Mouse (Mus musculus) midbrain, embryonic 16.5 days (tissue): ENCODE results near the gene Kmt2b. TPM values are rescaled to one million over a fixed set of nuclear protein-coding genes. Genes with fewer than 3 reads are reported as not detected.

Experiments
- ATAC-seq: fragments of 200-750 bp; cut with Nextera tagmentation; 2 replicates; pipeline ENCODE4 v1.8.0; 2017; ENCODE audit warnings: moderate TSS enrichment
- H3K27ac ChIP-seq: fragments of 300-500 bp; sonication (generic); 2 replicates; pipeline ENCODE4 v1.5.1; 2014; ENCODE audit warnings: mild to moderate bottlenecking, low read length, mixed read lengths
- H3K27me3 ChIP-seq: fragments of 300-500 bp; sonication (generic); 2 replicates; pipeline ENCODE4 v1.6.1; 2014; ENCODE audit warnings: low read depth, low read length, mixed read lengths; ENCODE audit not compliant: control insufficient read depth, insufficient read depth
- H3K36me3 ChIP-seq: fragments of 300-500 bp; sonication (generic); 2 replicates; pipeline ENCODE4 v1.6.1; 2014; ENCODE audit warnings: mild to moderate bottlenecking, low read length, moderate library complexity, mixed read lengths; ENCODE audit not compliant: control insufficient read depth, insufficient read depth
- H3K4me1 ChIP-seq: fragments of 300-500 bp; sonication (generic); 2 replicates; pipeline ENCODE4 v1.6.1; 2014; ENCODE audit warnings: mild to moderate bottlenecking, low read length, mixed read lengths; ENCODE audit not compliant: control insufficient read depth, insufficient read depth
- H3K4me2 ChIP-seq: fragments of 300-500 bp; sonication (generic); 2 replicates; pipeline ENCODE4 v1.6.1; 2014; ENCODE audit warnings: mild to moderate bottlenecking, low read length, mixed read lengths
- H3K4me3 ChIP-seq: fragments of 300-500 bp; sonication (generic); 2 replicates; pipeline ENCODE4 v1.5.1; 2014; ENCODE audit warnings: low read depth, mild to moderate bottlenecking, low read length, moderate library complexity, mixed read lengths
- H3K9ac ChIP-seq: fragments of 300-500 bp; sonication (generic); 2 replicates; pipeline ENCODE4 v1.6.1; 2014; ENCODE audit warnings: low read depth, low read length, mixed read lengths
- H3K9me3 ChIP-seq: fragments of 300-500 bp; sonication (generic); replicated peaks from 2 replicates; pipeline ENCODE4 v1.6.1; 2014; ENCODE audit warnings: mild to moderate bottlenecking, low read length, mixed read lengths; ENCODE audit not compliant: control insufficient read depth, poor library complexity, severe bottlenecking
- WGBS: fragments of 180-500 bp; shearing (Covaris S2); extraction: QIAGEN DNeasy Blood & Tissue Kit; methylation state at CpG from one replicate; pipeline ENCODE4 v1.1.7; 2014; 5-methylcytosine and 5-hydroxymethylcytosine counted together
- polyA plus RNA-seq: library from polyadenylated mRNA; unstranded; fragments of >200 nt; fragmentation: Nextera tagmentation; extraction: Ambion mirVana; gene quantifications from 2 replicates; pipeline ENCODE4 v1.2.1, GENCODE M21; 2015

Kmt2b gene
- polyA plus RNA-seq, 1 experiment from 2014 or later = 9.1 TPM

- no peak for ATAC-seq
- H3K36me3 ChIP-seq = peaks cover 40% of the 10 kb centered on the region
- no peaks in the 10 kb centered on the region for H3K27me3 ChIP-seq
- no peak overlapping the region for H3K4me3 ChIP-seq
- no peaks in the 10 kb centered on the region for H3K9me3 ChIP-seq
- WGBS = 88% methylated on average over 28 of the region's 28 CpGs
- no peak overlapping the region for H3K27ac ChIP-seq
- no peak overlapping the region for H3K9ac ChIP-seq
- peaks cover 16% of the 10 kb centered on the region for H3K4me1 ChIP-seq
- H3K4me2 ChIP-seq = peak overlapping the region; percentile 94; the same call in 1 of the 2 replicates
These were observed 2.0 kb downstream of the Kmt2b start for GRCm38 (mm10) chr7:30586455-30587020.

- no peak overlapping the region for H3K27ac ChIP-seq
- ATAC-seq = no peak
- no peaks in the 10 kb centered on the region for H3K27me3 ChIP-seq
- no peak overlapping the region for H3K9ac ChIP-seq
- no peaks in the 10 kb centered on the region for H3K9me3 ChIP-seq
- 92% methylated on average over 7 of the region's 7 CpGs for WGBS
- peaks cover 49% of the 10 kb centered on the region for H3K36me3 ChIP-seq
- H3K4me1 ChIP-seq = peaks cover 16% of the 10 kb centered on the region
- H3K4me3 ChIP-seq = no peak overlapping the region
- no peak overlapping the region for H3K4me2 ChIP-seq
These were observed 3.4 kb downstream of the Kmt2b start for GRCm38 (mm10) chr7:30585170-30585569.

- no peak for ATAC-seq
- Histone ChIP-seq H3K9ac (no peak overlapping the region), H3K4me2 (no peak overlapping the region), H3K27me3 (no peaks in the 10 kb centered on the region), H3K9me3 (no peaks in the 10 kb centered on the region), H3K27ac (no peak overlapping the region), H3K4me3 (no peak overlapping the region), H3K4me1 (peaks cover 11% of the 10 kb centered on the region), H3K36me3 (peaks cover 57% of the 10 kb centered on the region)
- 94% methylated on average over 10 of the region's 10 CpGs for WGBS
These were observed 4.2 kb downstream of the Kmt2b start for GRCm38 (mm10) chr7:30584339-30584738.

GRCm38 (mm10) chr7:30581547-30581946 is 7.0 kb downstream of the Kmt2b start:
- Histone ChIP-seq H3K27me3 (no peaks in the 10 kb centered on the region), H3K36me3 (peaks cover 81% of the 10 kb centered on the region), H3K4me3 (no peak overlapping the region), H3K9ac (no peak overlapping the region), H3K4me1 (no peaks in the 10 kb centered on the region), H3K27ac (no peak overlapping the region), H3K4me2 (no peak overlapping the region), H3K9me3 (no peaks in the 10 kb centered on the region)
- 95% methylated on average over 16 of the region's 16 CpGs for WGBS
- no peak for ATAC-seq

GRCm38 (mm10) chr7:30579950-30580349 is 8.6 kb downstream of the Kmt2b start:
- no peaks in the 10 kb centered on the region for H3K9me3 ChIP-seq
- no peak overlapping the region for H3K4me3 ChIP-seq
- H3K36me3 ChIP-seq = peaks cover 88% of the 10 kb centered on the region
- no peak for ATAC-seq
- no peaks in the 10 kb centered on the region for H3K27me3 ChIP-seq
- H3K9ac ChIP-seq = no peak overlapping the region
- no peak overlapping the region for H3K27ac ChIP-seq
- no peaks in the 10 kb centered on the region for H3K4me1 ChIP-seq
- 96% methylated on average over 8 of the region's 8 CpGs for WGBS
- H3K4me2 ChIP-seq = no peak overlapping the region

- ATAC-seq = no peak
- H3K9me3 ChIP-seq = no peaks in the 10 kb centered on the region
- peaks cover 74% of the 10 kb centered on the region for H3K36me3 ChIP-seq
- H3K4me3 ChIP-seq = no peak overlapping the region
- no peak overlapping the region for H3K9ac ChIP-seq
- H3K27me3 ChIP-seq = no peaks in the 10 kb centered on the region
- H3K4me1 ChIP-seq = no peaks in the 10 kb centered on the region
- H3K27ac ChIP-seq = no peak overlapping the region
- no peak overlapping the region for H3K4me2 ChIP-seq
- 85% methylated on average over 2 of the region's 2 CpGs for WGBS
These were observed 15.6 kb downstream of the Kmt2b start for GRCm38 (mm10) chr7:30572969-30573368.

GRCm38 (mm10) chr7:30572389-30572788 is 16.1 kb downstream of the Kmt2b start:
- Histone ChIP-seq H3K9ac (no peak overlapping the region), H3K27me3 (no peaks in the 10 kb centered on the region), H3K4me1 (no peaks in the 10 kb centered on the region), H3K4me2 (no peak overlapping the region), H3K9me3 (no peaks in the 10 kb centered on the region), H3K4me3 (no peak overlapping the region), H3K27ac (no peak overlapping the region), H3K36me3 (peaks cover 73% of the 10 kb centered on the region)
- WGBS = 95% methylated on average over 5 of the region's 5 CpGs
- ATAC-seq = no peak

GRCm38 (mm10) chr7:30567555-30567954 is 21.0 kb downstream of the Kmt2b start:
- H3K4me2 ChIP-seq = no peak overlapping the region
- peaks cover 46% of the 10 kb centered on the region for H3K36me3 ChIP-seq
- H3K4me1 ChIP-seq = peaks cover 7% of the 10 kb centered on the region; the same call in 1 of the 2 replicates
- ATAC-seq = no peak
- no peaks in the 10 kb centered on the region for H3K27me3 ChIP-seq
- WGBS = 93% methylated on average over 11 of the region's 11 CpGs
- H3K27ac ChIP-seq = no peak overlapping the region
- H3K9ac ChIP-seq = no peak overlapping the region
- H3K4me3 ChIP-seq = no peak overlapping the region
- no peaks in the 10 kb centered on the region for H3K9me3 ChIP-seq

- Histone ChIP-seq H3K27me3 (no peaks in the 10 kb centered on the region), H3K4me2 (no peak overlapping the region), H3K4me1 (peaks cover 12% of the 10 kb centered on the region; the same call in 1 of the 2 replicates), H3K36me3 (peaks cover 36% of the 10 kb centered on the region), H3K9me3 (no peaks in the 10 kb centered on the region), H3K27ac (no peak overlapping the region), H3K4me3 (no peak overlapping the region), H3K9ac (no peak overlapping the region)
- WGBS = 89% methylated on average over 9 of the region's 9 CpGs
- no peak for ATAC-seq
These were observed 22.5 kb downstream of the Kmt2b start for GRCm38 (mm10) chr7:30566033-30566432.
